Mouse (Mus musculus) T-helper 2 cell (primary cell): ENCODE data around the gene Iqgap2.

Source experiments
- in situ Hi-C: fragments of 300-600 bp; cut with MboI, MseI; formaldehyde crosslinking; loops from one replicate; pipeline ENCODE4 v1.15.1; 2025; ENCODE audit warnings: high pct_unique_total_duplicates

Iqgap2 gene

GRCm38 (mm10) chr13:95592860-95593259 lies 298.9 kb downstream of the Iqgap2 start:
- in situ Hi-C loops = no loop called here

DNA sequence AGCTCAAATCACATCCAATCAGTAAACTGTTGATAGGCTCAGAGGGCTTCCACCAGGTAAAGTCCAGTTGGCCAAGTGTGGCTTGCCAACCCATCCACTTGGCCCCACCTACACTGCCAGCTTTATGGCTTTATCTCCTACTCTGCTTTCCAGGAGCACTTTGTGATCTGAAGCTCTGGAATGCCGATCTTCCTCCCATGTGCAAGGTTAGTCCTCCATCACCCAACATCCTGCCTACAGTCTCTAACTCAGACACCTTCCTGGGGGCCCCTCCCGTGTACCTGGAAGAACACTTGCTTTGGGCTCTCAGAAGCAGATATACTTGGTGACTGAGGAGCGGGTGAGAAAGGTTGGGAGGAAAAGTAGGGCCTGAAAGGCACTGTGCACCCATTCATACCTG lies 300.1 kb downstream of the Iqgap2 start:
- in situ Hi-C loops = no loop called here

GRCm38 (mm10) chr13:95587628-95588027 lies 304.1 kb downstream of the Iqgap2 start:
- in situ Hi-C loops = no loop called here

DNA sequence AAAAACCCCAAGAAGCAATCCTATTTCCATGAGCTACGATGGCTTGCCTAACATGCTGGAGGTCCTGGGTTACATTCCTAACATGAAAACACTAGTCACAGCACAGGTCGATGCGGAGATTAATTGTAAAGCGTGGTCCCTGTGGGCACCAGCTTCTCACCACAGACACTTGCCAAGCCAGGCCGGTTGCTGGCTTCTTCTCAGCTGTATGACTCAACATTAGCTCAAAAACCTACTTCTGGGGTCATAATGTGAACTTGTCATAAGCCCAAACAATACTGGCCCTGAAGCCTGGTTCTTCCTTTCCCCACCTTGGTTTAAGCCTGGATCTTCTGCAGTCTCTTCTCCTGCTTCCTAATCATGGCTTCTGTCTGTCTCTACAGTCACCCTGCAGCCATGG lies 306.8 kb downstream of the Iqgap2 start:
- in situ Hi-C loops = no loop called here

DNA sequence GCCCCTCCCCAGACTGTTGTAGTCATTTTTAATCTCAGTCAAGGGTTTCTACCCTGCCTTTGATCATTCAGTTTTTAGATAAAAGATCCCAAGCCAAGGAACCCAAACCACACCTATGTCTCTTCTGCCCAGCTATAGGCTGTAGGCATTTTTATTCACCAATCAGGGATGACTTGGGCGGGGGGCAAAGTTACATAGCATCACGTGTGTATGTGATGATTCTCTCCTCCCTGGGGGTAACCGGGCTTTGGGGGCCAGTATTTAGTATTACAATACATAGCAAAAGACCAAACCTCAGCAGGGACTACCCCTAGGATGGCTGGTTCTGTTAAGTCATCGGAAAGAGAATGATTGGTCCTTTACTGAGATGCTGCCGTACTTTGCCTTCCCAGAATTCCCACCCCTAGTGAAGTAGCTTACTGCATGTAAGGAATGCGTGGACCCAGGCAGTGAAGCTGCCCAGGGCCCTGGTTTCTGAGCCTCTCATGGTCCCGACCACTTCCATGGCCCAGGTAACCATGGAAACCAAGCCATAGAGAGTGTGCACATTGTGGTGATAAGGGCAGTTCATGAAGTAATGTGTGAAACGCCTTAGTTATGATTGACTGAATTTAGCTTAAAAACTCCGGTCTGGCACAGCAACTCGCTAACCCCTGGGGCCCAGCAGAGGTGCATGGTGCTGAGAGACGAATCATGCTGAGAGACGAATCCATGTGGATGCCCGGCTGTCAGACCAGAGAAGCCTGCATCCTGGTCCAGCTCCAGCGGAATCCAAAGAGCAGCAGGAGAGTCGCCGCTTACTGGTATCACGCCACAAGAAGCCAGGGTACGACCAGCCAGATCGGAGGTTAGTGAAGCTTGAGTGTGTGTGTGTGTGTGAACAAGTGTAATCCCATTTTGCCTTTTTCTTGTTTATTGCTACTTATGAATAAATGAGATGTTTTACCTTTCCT lies 308.2 kb downstream of the Iqgap2 start:
- in situ Hi-C loops = no loop called here

GRCm38 (mm10) chr13:95581850-95582249 lies 309.9 kb downstream of the Iqgap2 start:
- in situ Hi-C loops = no loop called here

- in situ Hi-C loops = no loop called here
These were observed 313.6 kb downstream of the Iqgap2 start for GRCm38 (mm10) chr13:95578016-95578697.
